Mouse (Mus musculus) erythroblast, adult 5-6 weeks (primary cell): ENCODE data around the gene Cmtm8. TPM values are rescaled to one million over a fixed set of nuclear protein-coding genes. Genes with fewer than 3 reads are reported as not detected.
A peak's percentile ranks its signal among the peaks of the same experiment; 100 is the strongest.

Experiments used
- ATAC-seq: replicated peaks from 2 replicates; pipeline ENCODE4 v1.8.0; 2016; ENCODE audit warnings: moderate number of reproducible peaks, mild to moderate bottlenecking, moderate TSS enrichment, inconsistent platforms; ENCODE audit not compliant: poor library complexity, low FRiP score, severe bottlenecking
- total RNA-seq, 2 experiments: library from RNA; stranded (forward) in 1 of 2; stranded (reverse) in 1 of 2; fragments of 150-400 nt in 1 of 2; fragments of 200-764, 138-1000 nt in 1 of 2; gene quantifications; 2 replicates each; pipeline versions ENCODE4 v1.2.3 to v1.2.4; 2015 to 2017; ENCODE audit warnings: low replicate concordance in 2 of 2

The Cmtm8 gene
- not detected in 2 replicates for total RNA-seq (2015; ENCODE audit: low replicate concordance)
- 0.17 TPM in 1 of 2 replicates, not detected in the other for total RNA-seq (2017; ENCODE audit: low replicate concordance)

DNA sequence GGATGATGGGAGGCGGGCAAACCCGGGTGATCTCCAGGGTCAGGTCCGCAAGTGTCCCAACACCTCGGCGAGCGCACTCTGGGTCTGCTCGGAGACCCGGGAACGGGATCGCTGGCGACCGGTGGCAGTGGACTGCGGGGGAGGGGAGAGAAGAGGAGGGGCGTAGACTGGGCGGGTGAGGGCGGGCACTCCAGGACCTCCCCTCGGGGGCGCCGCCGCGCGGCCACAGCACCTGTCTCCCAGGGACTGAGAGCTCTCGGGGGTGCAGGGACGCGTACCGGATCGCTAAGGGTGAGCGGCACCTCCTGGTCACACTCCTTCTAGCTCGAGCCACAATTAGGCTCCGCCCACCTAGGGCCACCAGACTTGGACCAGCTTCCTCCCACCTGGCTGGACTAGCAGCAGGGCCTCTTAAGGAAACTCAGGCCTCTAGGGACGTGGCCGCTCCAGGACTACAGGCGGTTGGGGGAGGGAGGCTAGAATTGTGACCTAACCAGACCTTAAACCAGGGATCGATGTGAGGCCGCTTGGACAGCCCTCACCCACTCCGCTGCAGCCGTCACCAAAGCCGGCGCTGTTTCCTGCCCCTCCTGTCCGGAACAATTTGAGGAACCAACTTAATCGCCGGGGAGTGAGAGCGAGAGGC lies at the start of gene Cmtm8:
Cmtm8 (minus strand) TSS at position 140 of the 646 bp plus-strand sequence.
- ATAC-seq, result no peak

DNA sequence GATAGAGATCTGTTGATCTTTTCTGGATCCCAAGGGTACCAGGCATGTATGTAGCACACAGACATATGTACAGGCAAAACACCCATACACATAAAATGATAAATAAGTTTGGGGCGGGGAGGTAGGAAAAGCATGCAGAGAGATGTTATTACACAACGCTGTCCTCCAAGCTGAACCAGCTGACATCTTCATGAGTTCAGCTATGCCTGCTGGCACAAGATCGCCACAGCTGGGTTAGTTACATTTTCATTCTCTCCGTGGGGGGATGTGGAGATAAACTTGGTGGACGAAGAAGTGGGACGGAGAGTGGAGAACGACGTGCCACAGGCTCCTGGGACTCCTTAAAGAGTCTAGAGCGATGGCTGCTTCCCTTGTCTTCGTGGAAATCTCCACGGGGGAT lies 49.0 kb upstream of the Cmtm8 start:
- no peak for ATAC-seq

DNA sequence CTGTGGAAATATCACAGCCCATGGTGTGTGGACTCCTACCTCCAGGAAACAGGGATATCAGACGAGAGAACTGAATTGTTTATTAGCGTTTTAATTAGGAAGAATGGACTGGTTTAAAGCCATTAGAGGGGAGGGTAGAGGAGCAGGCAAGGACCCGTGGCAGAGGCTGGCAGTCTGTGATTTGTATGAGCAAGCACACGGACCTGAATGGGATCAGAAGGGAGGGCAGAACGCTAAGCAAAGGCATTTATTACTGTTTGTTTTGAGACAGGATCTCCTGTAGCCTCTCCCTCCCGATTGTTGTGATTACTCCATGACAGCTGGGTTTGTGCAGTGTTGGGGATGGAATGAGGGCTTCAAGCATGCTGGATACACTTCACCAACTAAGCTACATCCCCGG lies 46.4 kb upstream of the Cmtm8 start:
- no peak for ATAC-seq

DNA sequence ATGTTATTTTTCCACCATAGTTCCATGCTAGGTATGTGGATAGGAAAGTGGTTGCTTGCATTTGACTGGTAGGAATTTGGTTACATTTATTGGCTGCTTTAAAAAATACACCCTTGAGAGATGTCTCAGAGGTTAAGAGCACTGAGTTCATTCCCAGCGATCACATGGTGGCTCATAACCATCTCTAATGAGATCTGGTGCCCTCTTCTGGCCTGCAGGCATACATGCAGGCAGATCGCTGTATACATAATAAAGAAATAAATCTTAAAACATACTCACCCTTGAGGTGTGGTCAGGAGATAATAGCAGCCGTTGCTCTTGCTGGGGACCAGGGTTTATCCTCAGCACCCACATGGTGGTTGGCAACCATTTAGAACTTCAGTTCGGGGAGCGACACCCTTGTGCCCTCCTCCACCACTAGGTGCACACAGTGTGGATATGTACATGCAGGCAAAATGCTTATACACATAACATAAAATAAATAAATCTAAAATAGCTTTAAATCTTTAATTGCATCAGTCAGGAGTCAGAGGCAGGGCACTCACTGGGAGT lies 45.0 kb upstream of the Cmtm8 start:
- ATAC-seq, result 0 out of 2 replicates have a peak, but pooled peaks have one; percentile 49

DNA sequence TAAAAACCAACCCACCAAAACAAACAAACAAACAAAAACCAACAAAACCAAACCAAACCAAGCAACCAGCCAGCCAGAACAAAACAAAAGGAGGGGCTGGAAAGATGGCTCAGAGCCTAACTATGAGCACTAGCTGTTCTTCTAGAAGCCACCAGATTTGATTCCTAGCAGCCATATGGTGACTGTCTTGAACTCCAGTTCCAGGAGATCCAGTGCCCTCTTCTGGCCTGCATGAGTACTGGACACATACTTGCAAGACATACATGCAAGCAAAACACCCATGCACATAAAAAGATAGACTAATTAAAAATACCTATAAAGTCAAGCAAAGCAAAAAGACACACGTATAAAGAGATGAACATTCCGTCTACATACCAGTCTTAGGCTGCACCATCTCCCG lies 43.7 kb upstream of the Cmtm8 start:
- no peak for ATAC-seq

DNA sequence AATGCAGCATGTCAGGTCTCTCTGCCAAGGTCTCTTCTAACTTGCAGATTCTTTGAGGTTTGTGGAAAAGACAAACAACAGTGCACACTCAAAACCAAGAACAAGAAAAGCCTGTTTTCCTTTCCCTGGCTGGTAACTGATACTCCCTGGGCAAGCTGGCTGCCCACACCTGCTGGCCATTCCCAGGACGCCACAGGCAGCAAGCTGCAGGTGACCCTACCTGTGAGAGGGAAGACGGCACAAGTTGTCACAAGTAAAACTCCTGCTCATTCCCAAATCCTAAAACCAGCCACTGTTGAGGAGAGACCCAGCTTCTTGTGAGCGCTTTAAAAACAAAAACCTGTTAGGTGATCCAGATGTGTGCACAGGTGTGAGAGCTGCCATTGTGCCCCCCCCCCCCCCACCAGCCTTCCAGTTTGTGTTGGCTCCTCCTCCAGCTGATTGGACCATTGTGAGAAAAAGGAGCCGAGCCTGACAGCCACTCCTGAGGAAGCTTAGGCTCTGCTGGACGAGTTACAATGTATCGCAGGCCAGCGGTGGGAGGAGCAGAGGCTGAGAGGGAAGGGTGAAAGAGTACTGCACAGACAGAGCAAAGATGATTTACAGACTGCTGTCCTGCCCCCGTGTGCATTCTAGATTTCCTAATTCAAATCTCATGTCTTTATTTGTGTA lies 42.2 kb upstream of the Cmtm8 start:
- no peak for ATAC-seq

DNA sequence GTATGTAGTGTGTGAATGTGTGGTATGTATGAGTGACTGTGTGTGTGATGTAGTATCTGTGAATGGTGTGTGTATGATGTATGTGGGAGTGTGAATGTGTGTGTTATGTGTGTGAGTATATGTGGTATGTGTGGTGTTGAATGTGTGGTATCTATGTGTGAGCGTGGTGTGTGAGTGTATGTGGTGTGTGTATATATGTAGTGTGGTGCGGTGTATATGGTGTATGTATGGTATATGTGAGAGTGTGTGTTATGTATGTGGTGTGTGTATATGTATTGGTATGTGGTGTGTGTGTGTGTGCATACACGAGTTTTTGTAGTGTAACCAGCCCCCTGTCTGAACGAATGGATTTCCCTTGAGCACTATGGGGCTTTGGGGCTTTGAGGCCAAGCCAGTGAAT lies 41.6 kb upstream of the Cmtm8 start:
- ATAC-seq, result no peak

DNA sequence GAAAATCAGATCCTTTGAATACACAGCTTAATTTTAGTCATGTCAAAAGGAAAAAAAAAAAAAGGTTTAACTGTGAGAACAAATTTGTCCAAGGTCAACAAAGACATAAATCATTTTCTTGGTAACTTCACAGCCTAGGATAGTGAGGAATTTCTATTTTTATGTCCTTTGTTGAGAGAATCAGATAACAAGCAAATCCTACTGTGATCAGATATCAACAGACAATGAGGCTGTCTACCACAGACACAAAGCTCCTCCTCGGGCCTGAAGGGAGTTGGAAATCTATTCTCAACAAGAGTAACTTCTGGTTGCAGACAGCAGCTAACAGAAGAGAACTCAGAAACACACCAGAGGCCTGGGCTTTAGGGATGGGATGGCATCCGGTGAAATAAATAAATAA lies 38.0 kb upstream of the Cmtm8 start:
- no peak for ATAC-seq

DNA sequence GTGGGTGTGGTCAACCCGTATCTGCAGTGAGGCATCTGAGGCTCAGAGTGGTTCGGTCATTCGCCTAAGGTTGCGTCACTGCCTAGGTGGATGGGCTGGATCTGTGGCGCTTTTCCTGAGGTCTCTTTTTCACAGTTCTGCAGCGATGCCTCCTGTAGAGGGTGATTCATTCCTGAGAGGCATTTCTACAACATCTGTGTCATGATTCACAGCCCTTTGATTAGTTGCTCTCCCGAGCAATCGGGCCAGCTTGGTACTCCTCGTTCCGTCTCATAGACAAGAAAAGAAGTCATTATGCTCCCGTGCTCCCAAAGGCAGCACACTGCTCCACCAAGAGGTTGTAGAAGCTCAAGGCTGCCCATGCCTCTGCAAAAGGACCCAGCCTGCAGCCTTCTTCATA lies 11.4 kb upstream of the Cmtm8 start:
- ATAC-seq, result no peak

DNA sequence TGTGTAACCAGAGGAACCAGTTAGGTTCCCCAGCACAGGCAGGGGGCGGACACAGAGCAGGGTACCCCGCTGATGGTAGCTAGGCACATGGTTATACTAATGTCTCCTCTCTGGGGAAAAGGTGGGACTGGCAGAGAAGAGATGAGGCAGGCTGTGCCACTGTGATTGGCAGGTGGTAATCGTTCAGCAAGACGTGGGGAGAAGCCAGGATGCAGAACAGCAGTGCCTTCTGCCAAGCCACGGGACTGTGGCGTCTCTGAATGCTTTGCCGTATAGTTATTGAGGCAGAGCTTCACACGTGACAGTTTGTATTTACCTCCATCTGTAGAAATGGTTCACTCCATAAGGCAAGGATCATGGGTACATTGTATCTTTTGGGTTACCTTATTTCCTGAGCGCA lies 10.7 kb upstream of the Cmtm8 start:
- no peak for ATAC-seq

DNA sequence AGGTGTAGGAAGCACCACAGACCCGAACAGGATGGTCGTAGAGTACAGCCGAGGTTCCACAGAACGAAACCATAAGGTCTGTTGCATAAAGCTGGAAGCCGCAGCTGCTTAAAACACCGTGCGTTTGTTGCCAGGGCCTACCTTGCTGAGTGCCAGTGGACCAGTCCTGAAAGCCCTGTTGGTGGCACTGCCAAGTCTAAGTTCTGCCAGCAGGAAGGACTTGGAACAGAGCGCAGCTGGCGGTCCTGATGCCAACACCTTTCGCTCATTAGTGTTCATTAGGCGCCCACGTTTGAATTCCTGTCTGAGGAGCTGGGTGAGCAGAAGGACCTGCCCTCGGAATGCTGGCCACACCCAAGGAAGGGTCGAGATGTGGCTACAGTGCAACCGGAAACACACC lies 9.4 kb upstream of the Cmtm8 start:
- no peak for ATAC-seq

DNA sequence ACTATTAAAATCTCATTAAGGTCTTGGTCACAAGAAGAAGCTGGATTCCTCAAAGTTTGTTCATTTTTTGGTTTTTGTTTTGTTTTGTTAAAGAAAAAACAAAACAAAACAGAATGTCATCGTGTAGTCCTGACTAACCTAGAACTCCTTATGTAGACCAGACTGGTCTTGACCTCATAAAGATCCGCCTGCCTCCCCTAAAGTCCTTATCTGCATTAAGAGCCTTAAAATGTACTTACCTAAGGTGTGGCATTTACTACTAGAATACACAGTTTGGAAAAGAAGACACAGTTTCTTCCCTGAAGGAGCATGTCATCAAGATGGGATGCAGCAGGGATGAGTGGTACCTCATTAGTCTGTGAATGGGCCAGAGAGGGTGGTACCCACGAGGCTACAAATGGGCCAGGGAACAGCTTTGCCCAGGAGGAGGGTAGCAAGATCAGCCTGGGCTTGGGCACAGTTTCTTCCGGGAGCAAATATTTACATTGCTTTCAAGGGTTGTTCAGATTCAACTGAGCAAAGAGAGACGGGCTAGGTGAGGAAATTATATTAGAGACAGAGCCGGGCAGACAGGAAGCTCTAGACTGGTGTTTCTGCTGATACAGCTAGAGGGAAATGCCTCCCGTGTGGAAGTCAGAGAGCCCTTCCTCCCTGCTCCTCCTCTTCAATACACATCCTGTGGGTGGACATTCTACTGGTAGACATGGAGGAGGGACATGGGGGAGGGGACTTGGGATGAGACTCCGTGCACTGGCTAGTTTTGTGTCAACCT lies 7.6 kb upstream of the Cmtm8 start:
- ATAC-seq, result no peak

DNA sequence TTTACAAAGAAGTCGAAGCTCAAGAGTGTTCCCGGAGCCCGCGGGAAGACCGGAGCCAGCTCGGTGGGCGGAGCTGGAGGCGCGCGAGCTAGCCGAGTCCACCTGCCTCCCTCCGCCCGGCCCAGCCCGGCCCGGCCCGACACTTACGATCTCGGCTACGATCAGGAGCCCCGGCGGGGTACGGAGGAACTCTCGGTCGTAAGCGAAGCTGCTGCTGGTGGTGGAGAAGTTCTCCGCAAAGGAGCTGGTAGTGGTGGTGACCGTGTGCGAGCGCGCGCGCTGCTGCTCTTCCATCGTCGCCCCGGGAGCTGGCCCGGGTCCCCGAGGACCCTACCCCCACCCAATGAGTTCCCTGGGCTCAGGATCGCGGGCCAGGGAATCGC lies 331 bp downstream of the Cmtm8 start:
- ATAC-seq, result no peak

DNA sequence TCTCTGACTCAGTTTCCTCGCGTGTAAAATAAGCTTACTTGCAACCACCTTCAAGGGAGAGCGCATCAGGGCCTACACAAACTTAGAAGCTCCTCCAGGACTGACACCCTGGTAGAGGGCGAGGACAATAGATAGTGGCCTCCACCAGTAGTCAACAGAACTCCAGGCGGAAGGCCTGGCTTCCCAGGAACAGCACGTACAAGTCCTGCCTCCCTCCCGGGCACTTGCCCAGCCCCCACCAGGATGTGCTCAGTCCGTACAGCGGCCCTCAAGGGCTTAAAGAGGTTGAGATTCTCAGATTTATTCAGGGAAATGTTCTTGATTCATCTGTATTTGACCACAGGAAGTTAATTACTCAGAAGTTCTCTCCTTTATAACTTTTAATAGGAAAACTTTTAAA lies 1.1 kb downstream of the Cmtm8 start:
- ATAC-seq, result no peak

DNA sequence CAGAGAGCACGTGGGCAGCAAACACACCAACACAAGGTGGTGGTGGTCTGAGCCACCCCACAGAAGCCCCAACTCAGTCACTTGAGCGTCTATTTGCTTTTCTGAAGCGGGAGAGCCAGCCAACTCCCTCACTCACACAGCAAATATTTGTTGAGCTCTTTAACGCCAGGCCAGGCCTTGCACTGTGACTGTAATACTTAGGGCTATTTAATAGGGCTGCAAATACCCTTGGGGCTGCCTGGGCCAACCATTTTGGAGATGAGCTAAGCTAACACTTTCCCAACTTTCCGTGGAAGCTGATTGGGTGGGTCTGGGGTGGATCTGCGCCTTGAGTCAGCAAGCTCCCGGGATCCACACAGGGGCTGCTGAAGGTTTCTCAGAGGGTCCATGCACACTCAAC lies 1.7 kb downstream of the Cmtm8 start:
- no peak for ATAC-seq

DNA sequence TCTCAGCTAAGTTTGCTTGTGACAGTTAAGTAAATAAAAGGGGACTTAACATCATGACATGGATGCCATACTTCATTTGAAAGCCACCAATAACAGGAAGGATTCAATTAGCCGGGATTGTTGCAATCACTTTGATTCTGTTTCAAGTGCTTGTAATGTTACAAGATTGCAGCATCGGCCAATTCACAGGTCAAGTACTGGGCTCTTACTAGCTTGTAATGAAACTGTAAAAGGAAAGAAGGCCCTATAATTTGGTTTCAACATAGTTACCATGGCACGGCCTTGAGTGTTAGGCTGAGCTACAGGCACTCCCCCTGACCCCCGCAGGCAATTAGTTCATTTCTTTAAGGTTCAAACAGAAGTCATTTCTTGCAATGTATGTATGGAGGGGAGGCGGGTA lies 5.1 kb downstream of the Cmtm8 start:
- no peak for ATAC-seq

DNA sequence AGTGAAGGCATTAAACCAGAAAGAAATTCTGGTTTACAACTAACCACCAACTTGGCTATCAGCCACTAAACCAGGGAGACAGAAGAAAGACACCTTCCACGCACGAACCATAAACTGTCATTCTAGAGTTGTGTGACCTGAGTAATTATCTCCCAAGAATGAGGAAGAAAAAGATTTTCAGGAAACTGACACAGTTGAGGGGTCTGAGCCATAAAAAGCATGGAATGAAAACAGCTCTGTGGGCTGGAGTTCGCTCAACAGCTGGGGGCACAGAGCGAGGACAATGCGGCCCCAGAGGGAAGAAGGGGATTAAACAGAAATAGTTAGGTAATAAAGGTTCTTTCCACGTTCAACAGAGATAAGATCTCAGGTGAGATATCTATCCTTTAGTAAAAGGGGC lies 12.4 kb downstream of the Cmtm8 start:
- ATAC-seq, result no peak

DNA sequence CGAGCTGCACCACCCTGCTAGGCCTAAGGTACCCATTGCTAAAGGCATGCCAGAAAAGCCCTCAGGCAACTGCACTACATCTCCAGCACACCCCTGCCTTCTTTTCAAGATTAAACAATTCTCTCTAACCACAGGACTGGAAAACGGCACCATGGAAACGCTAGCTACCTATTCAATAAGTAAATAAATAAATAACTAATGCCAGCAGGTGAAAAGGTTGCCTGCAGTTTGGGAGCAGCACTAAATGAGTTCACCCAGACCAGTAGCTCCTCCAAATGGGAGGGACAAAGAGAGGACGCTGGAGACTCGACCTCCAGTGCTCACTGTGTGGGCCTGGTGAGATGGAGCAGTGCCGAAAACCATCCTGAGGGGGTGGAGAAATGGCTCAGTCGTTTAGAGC lies 13.6 kb downstream of the Cmtm8 start:
- no peak for ATAC-seq

DNA sequence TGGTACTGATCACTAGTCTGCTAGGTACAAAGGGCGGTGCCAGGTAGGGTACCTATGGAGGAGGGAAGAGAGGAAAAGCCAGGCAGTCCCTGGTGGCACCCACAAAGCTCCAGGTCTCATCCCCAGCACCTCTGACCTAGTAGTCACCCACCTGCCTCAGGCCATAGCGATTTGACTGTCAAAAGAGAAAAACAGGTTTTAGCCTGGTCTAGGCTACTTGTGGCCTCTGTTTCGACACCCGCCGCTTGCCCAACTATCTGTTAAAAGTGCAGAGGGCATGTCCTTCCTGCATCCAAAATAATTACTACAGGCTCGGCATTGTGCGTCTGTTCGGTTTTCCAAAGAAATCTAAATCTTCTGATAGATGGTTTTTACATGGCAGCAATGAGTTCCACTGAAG lies 14.3 kb downstream of the Cmtm8 start:
- no peak for ATAC-seq

DNA sequence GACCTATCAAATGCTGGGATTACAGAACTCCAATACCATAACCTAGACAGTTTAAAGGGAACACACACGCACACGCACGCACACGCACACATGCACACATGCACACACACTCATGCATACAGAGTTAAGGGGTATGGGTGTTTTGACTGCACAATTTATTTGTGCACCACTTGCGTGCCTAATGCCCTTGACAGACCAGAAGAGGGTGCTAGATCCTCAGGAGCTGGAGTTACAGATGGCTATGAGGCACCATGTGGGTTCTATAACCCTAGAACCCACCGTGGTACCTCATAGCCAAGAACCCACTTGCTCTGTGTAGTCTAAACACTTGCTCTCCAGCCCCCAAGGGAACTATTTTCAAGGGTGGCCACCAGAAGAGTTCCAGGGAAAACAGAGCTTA lies 15.6 kb downstream of the Cmtm8 start:
- ATAC-seq, result no peak
